In genomic region chr9:106573366-106573765, GRCm38 (mm10) we compare ENCODE assay signal across 29 mouse cellular contexts. TPM values are rescaled to one million over a fixed set of nuclear protein-coding genes. Genes with fewer than 3 reads are reported as not detected.
DNase-seq lines count a peak whose midpoint lies in the region; ATAC-seq and TF ChIP-seq lines count a peak whose summit lies in the region.
"Had no signal": no experiment of that assay in that cellular context is flagged by ENCODE, and none has a peak within 500 bp of the region (broad histone marks: within the 10 kb centered on the region; RNA-seq: fewer than 3 reads in every experiment).

No protein-coding gene starts in this region.

- H3K4me3 ChIP-seq in ES-E14 (ENCODE audit: insufficient read depth in 1 of 2, low read depth in 1 of 2, low read length in 2 of 2, poor library complexity in 1 of 2, severe bottlenecking in 1 of 2): no peak overlapping the region
- no peak overlapping the region for H3K4me3 ChIP-seq in hindbrain, embryonic 14.5 days (replicated peaks; ENCODE audit: low read length)
- H3K4me3 ChIP-seq: embryonic facial prominence, embryonic 13.5 days; embryonic facial prominence, embryonic 15.5 days; erythroblast, embryonic 14.5 days; forebrain, embryonic 10.5 days; forebrain, embryonic 12.5 days had no signal

- H3K4me1 ChIP-seq in ES-E14 (ENCODE audit: control insufficient read depth in 2 of 2, insufficient read depth in 2 of 2, low read length in 2 of 2, poor library complexity in 1 of 2): no peaks in the 10 kb centered on the region
- H3K4me1 ChIP-seq in hindbrain, embryonic 14.5 days (replicated peaks; ENCODE audit: control insufficient read depth, insufficient read depth, low read length): no peaks in the 10 kb centered on the region
- H3K4me1 ChIP-seq: embryonic facial prominence, embryonic 13.5 days; embryonic facial prominence, embryonic 15.5 days; forebrain, embryonic 10.5 days; forebrain, embryonic 12.5 days had no signal

- H3K27me3 ChIP-seq in hindbrain, embryonic 14.5 days (ENCODE audit: control insufficient read depth, insufficient read depth, low read length): no peaks in the 10 kb centered on the region
- H3K27me3 ChIP-seq: embryonic facial prominence, embryonic 13.5 days; embryonic facial prominence, embryonic 15.5 days; forebrain, embryonic 12.5 days had no signal

- H3K27ac ChIP-seq in ES-E14 (ENCODE audit: insufficient read depth, low read depth, low read length, poor library complexity, severe bottlenecking): no peak overlapping the region
- no peak overlapping the region for H3K27ac ChIP-seq in hindbrain, embryonic 14.5 days
- H3K27ac ChIP-seq: embryonic facial prominence, embryonic 13.5 days; embryonic facial prominence, embryonic 15.5 days; forebrain, embryonic 10.5 days; forebrain, embryonic 12.5 days had no signal

- H3K9ac ChIP-seq in ES-E14 (ENCODE audit: insufficient read depth, low read depth, low read length, poor library complexity, severe bottlenecking): no peak overlapping the region
- H3K9ac ChIP-seq in hindbrain, embryonic 14.5 days: no peak overlapping the region
- H3K9ac ChIP-seq: embryonic facial prominence, embryonic 13.5 days; embryonic facial prominence, embryonic 15.5 days; forebrain, embryonic 12.5 days had no signal

- H3K4me2 ChIP-seq in hindbrain, embryonic 14.5 days (replicated peaks): no peak overlapping the region
- H3K4me2 ChIP-seq: embryonic facial prominence, embryonic 13.5 days; embryonic facial prominence, embryonic 15.5 days; forebrain, embryonic 12.5 days had no signal

- no peaks in the 10 kb centered on the region for H3K9me3 ChIP-seq in ES-E14 (ENCODE audit: control insufficient read depth, insufficient read depth, low read depth, low read length)
- no peaks in the 10 kb centered on the region for H3K9me3 ChIP-seq in hindbrain, embryonic 14.5 days (ENCODE audit: control insufficient read depth, low read length)
- H3K9me3 ChIP-seq: embryonic facial prominence, embryonic 13.5 days; embryonic facial prominence, embryonic 15.5 days; forebrain, embryonic 10.5 days; forebrain, embryonic 12.5 days had no signal

- no peaks in the 10 kb centered on the region for H3K36me3 ChIP-seq in ES-E14 (ENCODE audit: control insufficient read depth, insufficient read depth, low read length, poor library complexity, severe bottlenecking)
- H3K36me3 ChIP-seq in hindbrain, embryonic 14.5 days (replicated peaks; ENCODE audit: control insufficient read depth, insufficient read depth): no peaks in the 10 kb centered on the region
- H3K36me3 ChIP-seq: embryonic facial prominence, embryonic 13.5 days; embryonic facial prominence, embryonic 15.5 days; forebrain, embryonic 10.5 days; forebrain, embryonic 12.5 days had no signal

- in situ Hi-C loops in ES-E14 (cut with MboI; ENCODE audit: low sequenced_read_pairs in 2 of 2, unreplicated experiment in 2 of 2): no loop called here

- ATAC-seq in hindbrain, embryonic 14.5 days (ENCODE audit: low FRiP score): no peak
- ATAC-seq: forebrain, embryonic 14.5 days; forebrain, embryonic 16.5 days had no signal

- DNase-seq in ES-CJ7 (ENCODE audit: low read depth, low spot score) (peak; percentile 10), ES-E14 (ENCODE audit: low read depth, low spot score) (peak; percentile 7), ZHBTc4 (ENCODE audit: low read depth, low spot score) (peak; percentile 72)
- DNase-seq in neural tube, embryonic 10.5 days (ENCODE audit: extremely low spot score, low spot score): no peak
- no peak for DNase-seq in hindbrain, embryonic 14.5 days (ENCODE audit: low spot score)
- DNase-seq: adrenal gland, adult 2 months; adrenal gland, postnatal 10 days; adrenal gland, postnatal 25 days; cerebellum, adult 11 months; cerebellum, adult 18-20 months; cerebellum, adult 8-10 months; cerebellum, adult 9-11 months; cerebellum, postnatal 14 days; cerebellum, postnatal 36 days; embryo, embryonic 11 days had no signal

- 88% methylated on average over 5 of the region's 5 CpGs for WGBS in hindbrain, embryonic 14.5 days

TF ChIP-seq in ES-E14, 5 proteins besides CTCF, POLR2A, EP300 and RAD21:
- TF ChIP-seq HCFC1 (IDR thresholded peaks at IDR 0.05; ENCODE audit: borderline replicate concordance, insufficient read depth, low read length) (no peak), MAFK (IDR thresholded peaks at IDR 0.05; ENCODE audit: insufficient read depth, low read depth, low read length) (no peak), ZC3H11A (IDR thresholded peaks at IDR 0.05; ENCODE audit: borderline replicate concordance, low read depth, low read length) (no peak)
TF ChIP-seq in ES-E14: peak in this region for 0.

RNA-seq across cellular contexts. Expression of gene Iqcf4, which starts 2.6 kb away (rescaled TPM):
- total RNA-seq in ES-E14 (2012; rRNA removed): not detected in 2 replicates
- not detected in 2 replicates for polyA plus RNA-seq in hindbrain, embryonic 14.5 days (2014; fragmentation: Nextera tagmentation; extraction: Ambion mirVana)
- total RNA-seq: adrenal gland, adult 2 months; adrenal gland, postnatal 10 days; adrenal gland, postnatal 25 days; adrenal gland, postnatal 4 days; common myeloid progenitor, adult 5-6 weeks; MEL had no signal
- polyA plus RNA-seq: adrenal gland, adult 2 months; brain, embryonic 14.5 days; C2C12; embryonic facial prominence, embryonic 11.5 days; embryonic facial prominence, embryonic 13.5 days; embryonic facial prominence, embryonic 15.5 days; erythroblast, embryonic 14.5 days; forebrain, embryonic 10.5 days; forebrain, embryonic 12.5 days; forebrain, embryonic 14.5 days; forebrain, embryonic 16.5 days; frontal cortex, adult 2 months had no signal

RNA-seq across cellular contexts. Expression of gene Iqcf3, which starts 11.9 kb away (rescaled TPM):
- not detected in 2 replicates for total RNA-seq in ES-E14 (2012; rRNA removed)
- polyA plus RNA-seq in hindbrain, embryonic 14.5 days (2014; fragmentation: Nextera tagmentation; extraction: Ambion mirVana): not detected in 2 replicates
- total RNA-seq: adrenal gland, adult 2 months; adrenal gland, postnatal 10 days; adrenal gland, postnatal 25 days; adrenal gland, postnatal 4 days; common myeloid progenitor, adult 5-6 weeks; MEL had no signal
- polyA plus RNA-seq: adrenal gland, adult 2 months; brain, embryonic 14.5 days; C2C12; embryonic facial prominence, embryonic 11.5 days; embryonic facial prominence, embryonic 13.5 days; embryonic facial prominence, embryonic 15.5 days; erythroblast, embryonic 14.5 days; forebrain, embryonic 10.5 days; forebrain, embryonic 12.5 days; forebrain, embryonic 14.5 days; forebrain, embryonic 16.5 days; frontal cortex, adult 2 months had no signal

RNA-seq across cellular contexts. Expression of gene Iqcf6, which starts 53.0 kb away (rescaled TPM):
- total RNA-seq in ES-E14 (2012; rRNA removed): 0.53 TPM in 1 of 2 replicates, not detected in the other
- polyA plus RNA-seq in hindbrain, embryonic 14.5 days (2014; fragmentation: Nextera tagmentation; extraction: Ambion mirVana): not detected in 2 replicates
- total RNA-seq: adrenal gland, adult 2 months; adrenal gland, postnatal 10 days; adrenal gland, postnatal 25 days; adrenal gland, postnatal 4 days; common myeloid progenitor, adult 5-6 weeks; MEL had no signal
- polyA plus RNA-seq: adrenal gland, adult 2 months; brain, embryonic 14.5 days; C2C12; embryonic facial prominence, embryonic 11.5 days; embryonic facial prominence, embryonic 13.5 days; embryonic facial prominence, embryonic 15.5 days; erythroblast, embryonic 14.5 days; forebrain, embryonic 10.5 days; forebrain, embryonic 12.5 days; forebrain, embryonic 14.5 days; forebrain, embryonic 16.5 days; frontal cortex, adult 2 months had no signal

RNA-seq across cellular contexts. Expression of gene Iqcf5, which starts 59.0 kb away (rescaled TPM):
- 0.89 TPM in 1 of 2 replicates, not detected in the other for total RNA-seq in ES-E14 (2012; rRNA removed)
- polyA plus RNA-seq in hindbrain, embryonic 14.5 days (2014; fragmentation: Nextera tagmentation; extraction: Ambion mirVana): not detected in 2 replicates
- total RNA-seq: adrenal gland, adult 2 months; adrenal gland, postnatal 10 days; adrenal gland, postnatal 25 days; adrenal gland, postnatal 4 days; common myeloid progenitor, adult 5-6 weeks had no signal
- polyA plus RNA-seq: adrenal gland, adult 2 months; brain, embryonic 14.5 days; C2C12; embryonic facial prominence, embryonic 11.5 days; embryonic facial prominence, embryonic 13.5 days; embryonic facial prominence, embryonic 15.5 days; erythroblast, embryonic 14.5 days; forebrain, embryonic 10.5 days; forebrain, embryonic 12.5 days; forebrain, embryonic 14.5 days; forebrain, embryonic 16.5 days; frontal cortex, adult 2 months had no signal

Comparison
In these comparisons a context has a peak if more than half of its experiments do, and no peak if none do; other contexts are left out.
1. DNase-seq: peak in ES-CJ7 (single experiment), ES-E14 (single experiment) and ZHBTc4 (single experiment); none in neural tube, embryonic 10.5 days (single experiment) and hindbrain, embryonic 14.5 days (single experiment).